Mouse (Mus musculus): ENCODE results near the gene Adcy10. TPM values are rescaled to one million over a fixed set of nuclear protein-coding genes. Genes with fewer than 3 reads are reported as not detected.

The Adcy10 gene
- total and polyA plus RNA-seq, 2 experiments from 2014 or later, result not detected

DNA sequence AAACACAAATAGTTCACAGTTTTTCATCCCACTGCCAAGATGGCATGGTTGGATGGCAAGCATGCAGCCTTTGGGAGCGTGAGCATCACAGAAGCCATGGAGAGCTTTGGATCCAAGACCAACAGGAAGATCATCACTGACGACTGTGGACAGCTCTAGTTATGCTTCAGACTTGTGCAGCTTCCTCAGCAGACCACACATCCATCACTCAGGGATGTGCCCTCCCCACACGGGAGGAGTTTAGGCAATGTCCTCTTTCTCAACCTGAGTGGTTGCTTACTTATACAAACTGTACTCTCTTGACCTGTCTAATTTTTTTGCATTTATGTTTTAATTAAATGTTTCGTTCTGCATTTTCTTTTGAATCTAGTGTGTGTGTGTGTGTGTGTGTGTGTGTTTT is 4.2 kb downstream of the Adcy10 start:
- Histone ChIP-seq H3K4me2 (ENCODE audit: low read depth, low read length) (no peak overlapping the region), H3K4me1 (ENCODE audit: control insufficient read depth, insufficient read depth) (no peaks in the 10 kb centered on the region), H3K36me3 (replicated peaks; ENCODE audit: control insufficient read depth, insufficient read depth, low read length) (0 out of 2 replicates have a peak, but pooled peaks cover 4% of the 10 kb centered on the region), H3K9ac (replicated peaks; ENCODE audit: low read depth, low read length) (no peak overlapping the region), H3K27ac (ENCODE audit: low read depth) (no peak overlapping the region), H3K9me3 (replicated peaks; ENCODE audit: control insufficient read depth, low read length) (no peaks in the 10 kb centered on the region), H3K27me3 (ENCODE audit: control insufficient read depth, insufficient read depth, low read length) (no peaks in the 10 kb centered on the region), H3K4me3 (ENCODE audit: low read depth, low read length) (no peak overlapping the region)
- no peak for TF ChIP-seq CTCF (IDR thresholded peaks at IDR 0.05; ENCODE audit: low read depth)
- TF ChIP-seq EP300 (IDR thresholded peaks at IDR 0.05; ENCODE audit: low read depth), result no peak
- DNase-seq (ENCODE audit: low spot score), result no peak
- 68% methylated on average over 4 of the region's 4 CpGs for WGBS
- ATAC-seq (ENCODE audit: insufficient read depth, low read depth), result no peak

DNA sequence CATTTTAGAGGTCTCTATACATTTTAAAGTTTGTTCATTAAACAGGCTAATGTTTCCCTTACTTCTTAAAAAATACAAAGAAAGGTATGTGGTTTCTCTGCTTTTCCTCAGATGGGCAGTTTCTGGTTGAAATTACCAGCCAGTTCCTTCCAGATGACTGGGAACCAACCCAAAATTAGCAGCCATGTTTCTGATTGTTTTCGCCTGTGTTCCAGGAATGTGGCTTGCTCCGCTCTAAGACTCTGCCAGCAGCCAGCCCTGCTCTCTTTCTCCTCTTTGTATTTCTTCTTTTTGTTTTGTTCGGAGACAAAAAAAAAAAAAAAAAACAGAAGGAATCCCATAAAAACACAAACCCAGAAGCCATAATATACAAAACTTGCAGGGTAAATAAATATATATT is 13.9 kb downstream of the Adcy10 start:
- Histone ChIP-seq H3K4me3 (ENCODE audit: low read depth, low read length) (no peak overlapping the region), H3K9me3 (replicated peaks; ENCODE audit: control insufficient read depth, low read length) (no peaks in the 10 kb centered on the region), H3K27ac (ENCODE audit: low read depth) (no peak overlapping the region), H3K4me2 (ENCODE audit: low read depth, low read length) (no peak overlapping the region), H3K9ac (replicated peaks; ENCODE audit: low read depth, low read length) (no peak overlapping the region), H3K36me3 (replicated peaks; ENCODE audit: control insufficient read depth, insufficient read depth, low read length) (no peaks in the 10 kb centered on the region), H3K27me3 (ENCODE audit: control insufficient read depth, insufficient read depth, low read length) (no peaks in the 10 kb centered on the region), H3K4me1 (ENCODE audit: control insufficient read depth, insufficient read depth) (peaks cover 3% of the 10 kb centered on the region; the same call in 1 of the 2 replicates)
- TF ChIP-seq CTCF (IDR thresholded peaks at IDR 0.05; ENCODE audit: low read depth) (no peak), EP300 (IDR thresholded peaks at IDR 0.05; ENCODE audit: low read depth) (no peak)
- ATAC-seq (ENCODE audit: insufficient read depth, low read depth) (no peak), DNase-seq (ENCODE audit: low spot score) (no peak)
- WGBS, result 61% methylated on average over 3 of the region's 3 CpGs

DNA sequence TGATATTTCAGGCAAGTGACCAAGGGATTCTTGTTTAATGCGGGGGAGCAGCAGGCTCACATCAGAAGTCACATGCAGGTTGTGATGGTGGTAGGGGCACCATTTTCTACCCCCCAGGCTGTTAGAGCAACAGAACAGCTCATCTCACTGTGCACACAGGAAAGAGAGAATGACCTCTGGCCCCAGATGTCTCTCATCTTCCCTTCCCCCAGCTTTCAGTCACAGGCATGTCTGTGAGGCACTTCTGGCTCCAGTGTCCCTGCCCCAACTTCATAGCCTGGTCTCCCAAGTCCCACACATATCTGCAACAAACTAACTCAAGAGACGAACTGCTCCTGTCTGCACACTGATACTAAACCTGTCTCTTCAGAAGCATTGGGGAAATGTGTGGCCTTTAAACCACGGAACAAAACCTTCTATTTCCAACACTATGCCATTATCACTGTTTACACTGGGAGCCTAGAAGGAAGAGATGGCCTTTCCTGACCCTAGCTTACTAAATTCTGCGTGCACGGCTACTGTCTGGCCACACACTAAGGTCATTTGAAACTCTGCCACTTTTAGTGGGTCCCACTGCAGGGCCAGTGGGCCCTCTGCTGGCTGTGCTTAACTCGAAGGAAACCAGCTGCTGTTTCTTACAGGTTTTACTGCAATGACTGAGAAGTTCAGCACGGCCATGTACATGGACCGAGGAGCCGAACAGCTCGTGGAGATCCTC is 18.5 kb downstream of the Adcy10 start:
- WGBS, result 29% methylated on average over 10 of the region's 10 CpGs
- DNase-seq (ENCODE audit: low spot score) (peak; percentile 56), ATAC-seq (ENCODE audit: insufficient read depth, low read depth) (peak; percentile 62; the same call in 1 of the 2 replicates)

DNA sequence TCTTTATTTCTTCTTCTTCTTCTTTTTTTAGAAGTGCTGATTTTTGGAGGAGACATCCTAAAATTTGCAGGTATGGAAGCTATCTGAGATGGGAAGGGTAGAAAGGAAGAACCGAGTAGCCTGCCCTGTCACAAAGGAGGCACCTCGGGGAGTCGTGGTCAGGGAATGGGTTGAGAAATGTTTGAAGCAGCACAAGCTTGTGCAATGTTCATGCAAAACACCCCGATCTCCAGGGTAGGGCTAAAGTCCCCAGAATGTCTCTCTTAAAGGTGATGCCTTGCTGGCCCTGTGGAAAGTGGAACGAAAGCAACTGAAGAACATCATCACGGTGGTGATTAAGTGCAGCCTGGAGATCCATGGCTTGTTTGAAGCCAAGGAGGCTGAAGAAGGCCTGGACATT is 21.3 kb downstream of the Adcy10 start:
- TF ChIP-seq CTCF (IDR thresholded peaks at IDR 0.05; ENCODE audit: low read depth) (no peak), EP300 (IDR thresholded peaks at IDR 0.05; ENCODE audit: low read depth) (no peak)
- no peak overlapping the region for H3K27ac ChIP-seq (ENCODE audit: low read depth)
- no peak overlapping the region for H3K4me3 ChIP-seq (ENCODE audit: low read depth, low read length)
- ATAC-seq (ENCODE audit: insufficient read depth, low read depth) (no peak), DNase-seq (ENCODE audit: low spot score) (no peak)
- peaks cover 3% of the 10 kb centered on the region; the same call in 1 of the 2 replicates for H3K4me1 ChIP-seq (ENCODE audit: control insufficient read depth, insufficient read depth)
- no peak overlapping the region for H3K9ac ChIP-seq (replicated peaks; ENCODE audit: low read depth, low read length)
- H3K27me3 ChIP-seq (ENCODE audit: control insufficient read depth, insufficient read depth, low read length), result no peaks in the 10 kb centered on the region
- no peaks in the 10 kb centered on the region for H3K9me3 ChIP-seq (replicated peaks; ENCODE audit: control insufficient read depth, low read length)
- H3K4me2 ChIP-seq (ENCODE audit: low read depth, low read length), result no peak overlapping the region
- no peaks in the 10 kb centered on the region for H3K36me3 ChIP-seq (replicated peaks; ENCODE audit: control insufficient read depth, insufficient read depth, low read length)
- 86% methylated on average over 6 of the region's 6 CpGs for WGBS

More for the DNA sequence above, 18.5 kb downstream of the Adcy10 start:
- Histone ChIP-seq H3K4me2 (ENCODE audit: low read depth, low read length) (no peak overlapping the region), H3K9me3 (replicated peaks; ENCODE audit: control insufficient read depth, low read length) (no peaks in the 10 kb centered on the region), H3K27ac (ENCODE audit: low read depth) (no peak overlapping the region), H3K36me3 (replicated peaks; ENCODE audit: control insufficient read depth, insufficient read depth, low read length) (no peaks in the 10 kb centered on the region), H3K9ac (replicated peaks; ENCODE audit: low read depth, low read length) (no peak overlapping the region), H3K4me3 (ENCODE audit: low read depth, low read length) (no peak overlapping the region), H3K4me1 (ENCODE audit: control insufficient read depth, insufficient read depth) (peaks cover 3% of the 10 kb centered on the region; the same call in 1 of the 2 replicates), H3K27me3 (ENCODE audit: control insufficient read depth, insufficient read depth, low read length) (no peaks in the 10 kb centered on the region)
- TF ChIP-seq CTCF (IDR thresholded peaks at IDR 0.05; ENCODE audit: low read depth) (peak; percentile 70), EP300 (IDR thresholded peaks at IDR 0.05; ENCODE audit: low read depth) (no peak)

DNA sequence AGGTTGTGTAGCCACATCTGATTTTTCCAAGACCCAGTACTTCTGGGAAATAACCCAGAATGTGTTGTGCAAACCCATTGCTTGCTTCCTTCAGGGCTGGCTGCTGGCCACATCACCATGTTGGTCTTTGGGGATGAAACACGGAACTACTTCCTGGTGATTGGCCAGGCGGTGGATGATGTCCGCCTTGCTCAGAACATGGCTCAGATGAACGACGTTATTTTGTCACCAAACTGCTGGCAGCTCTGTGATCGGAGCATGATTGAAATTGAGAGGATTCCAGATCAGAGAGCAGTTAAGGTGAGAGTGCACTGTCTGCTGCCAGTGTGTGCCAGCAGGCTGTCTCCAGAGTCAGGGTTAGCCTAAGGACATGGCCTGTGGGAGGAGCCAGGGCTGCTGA is 25.2 kb downstream of the Adcy10 start:
- WGBS, result 69% methylated on average over 6 of the region's 6 CpGs
- DNase-seq (ENCODE audit: low spot score), result no peak
- H3K9me3 ChIP-seq (replicated peaks; ENCODE audit: control insufficient read depth, low read length), result no peaks in the 10 kb centered on the region

GRCm38 (mm10) chr1:165520716-165521115 is 35.7 kb downstream of the Adcy10 start:
- WGBS, result 87% methylated on average over 7 of the region's 7 CpGs

More for the DNA sequence above, 25.2 kb downstream of the Adcy10 start:
- H3K27me3 ChIP-seq (ENCODE audit: control insufficient read depth, insufficient read depth, low read length), result no peaks in the 10 kb centered on the region
- H3K4me3 ChIP-seq (ENCODE audit: low read depth, low read length), result no peak overlapping the region
- ATAC-seq (ENCODE audit: insufficient read depth, low read depth), result no peak
- H3K36me3 ChIP-seq (replicated peaks; ENCODE audit: control insufficient read depth, insufficient read depth, low read length), result no peaks in the 10 kb centered on the region
- no peaks in the 10 kb centered on the region for H3K4me1 ChIP-seq (ENCODE audit: control insufficient read depth, insufficient read depth)
- TF ChIP-seq EP300 (IDR thresholded peaks at IDR 0.05; ENCODE audit: low read depth) (no peak), CTCF (IDR thresholded peaks at IDR 0.05; ENCODE audit: low read depth) (no peak)
- no peak overlapping the region for H3K9ac ChIP-seq (replicated peaks; ENCODE audit: low read depth, low read length)
- H3K27ac ChIP-seq (ENCODE audit: low read depth), result no peak overlapping the region
- no peak overlapping the region for H3K4me2 ChIP-seq (ENCODE audit: low read depth, low read length)

More at GRCm38 (mm10) chr1:165520716-165521115, 35.7 kb downstream of the Adcy10 start:
- Histone ChIP-seq H3K4me2 (ENCODE audit: low read depth, low read length) (no peak overlapping the region), H3K9me3 (replicated peaks; ENCODE audit: control insufficient read depth, low read length) (no peaks in the 10 kb centered on the region), H3K27me3 (ENCODE audit: control insufficient read depth, insufficient read depth, low read length) (no peaks in the 10 kb centered on the region), H3K4me3 (ENCODE audit: low read depth, low read length) (no peak overlapping the region), H3K27ac (ENCODE audit: low read depth) (no peak overlapping the region), H3K4me1 (ENCODE audit: control insufficient read depth, insufficient read depth) (no peaks in the 10 kb centered on the region), H3K36me3 (replicated peaks; ENCODE audit: control insufficient read depth, insufficient read depth, low read length) (no peaks in the 10 kb centered on the region), H3K9ac (replicated peaks; ENCODE audit: low read depth, low read length) (no peak overlapping the region)
- ATAC-seq (ENCODE audit: insufficient read depth, low read depth), result no peak
- DNase-seq (ENCODE audit: low spot score), result no peak
- TF ChIP-seq EP300 (IDR thresholded peaks at IDR 0.05; ENCODE audit: low read depth) (no peak), CTCF (IDR thresholded peaks at IDR 0.05; ENCODE audit: low read depth) (no peak)
